Mouse (Mus musculus): ENCODE measurements around the gene Gm20683. TPM values are rescaled to one million over a fixed set of nuclear protein-coding genes. Genes with fewer than 3 reads are reported as not detected.

Gm20683 gene
- polyA plus RNA-seq, 1 experiment = 0.67 TPM

DNA sequence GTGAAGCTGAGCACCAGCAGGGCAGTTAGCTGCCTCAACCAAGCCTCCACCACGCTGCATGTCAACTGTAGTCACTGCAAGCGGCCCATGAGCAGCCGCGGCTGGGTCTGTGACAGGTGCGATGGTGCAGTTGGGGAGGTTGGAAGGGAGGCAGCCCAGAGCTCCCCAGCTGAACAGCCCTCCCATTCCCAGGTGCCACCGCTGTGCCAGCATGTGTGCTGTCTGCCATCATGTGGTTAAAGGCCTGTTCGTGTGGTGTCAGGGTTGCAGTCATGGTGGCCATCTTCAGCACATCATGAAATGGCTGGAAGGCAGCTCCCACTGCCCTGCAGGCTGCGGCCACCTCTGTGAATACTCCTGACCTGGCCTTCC, 13.4 kb downstream of the Gm20683 start:
- H3K36me3 ChIP-seq (ENCODE audit: control insufficient read depth, insufficient read depth) = no peaks in the 10 kb centered on the region
- H3K27me3 ChIP-seq (ENCODE audit: control insufficient read depth, insufficient read depth, insufficient read length) = no peaks in the 10 kb centered on the region
- peak overlapping the region; percentile 32 for H3K4me3 ChIP-seq
- no peak overlapping the region for H3ac ChIP-seq (ENCODE audit: control insufficient read depth, insufficient read length)
- TF ChIP-seq POLR2AphosphoS2 (IDR thresholded peaks at IDR 0.05; ENCODE audit: insufficient read length, low read depth) (peak; percentile 74), MYOD1 (IDR thresholded peaks at IDR 0.05; ENCODE audit: control insufficient read depth in 1 of 3, insufficient read length in 2 of 3, low read depth in 2 of 3) (peak in 1 of 3 experiments; percentile 3), POLR2A (IDR thresholded peaks at IDR 0.05; ENCODE audit: insufficient read length, low read depth) (no peak), MYOG (IDR thresholded peaks at IDR 0.05; ENCODE audit: control insufficient read depth in 1 of 3, insufficient read depth in 1 of 3, insufficient read length in 2 of 3, low read depth in 2 of 3) (peak in 2 of 3 experiments; percentile 12 to 54)
- H3K4me2 ChIP-seq (ENCODE audit: low read depth) = peak overlapping the region; percentile 62
- H3K79me2 ChIP-seq (ENCODE audit: control insufficient read depth, insufficient read depth) = peaks cover 23% of the 10 kb centered on the region

DNA sequence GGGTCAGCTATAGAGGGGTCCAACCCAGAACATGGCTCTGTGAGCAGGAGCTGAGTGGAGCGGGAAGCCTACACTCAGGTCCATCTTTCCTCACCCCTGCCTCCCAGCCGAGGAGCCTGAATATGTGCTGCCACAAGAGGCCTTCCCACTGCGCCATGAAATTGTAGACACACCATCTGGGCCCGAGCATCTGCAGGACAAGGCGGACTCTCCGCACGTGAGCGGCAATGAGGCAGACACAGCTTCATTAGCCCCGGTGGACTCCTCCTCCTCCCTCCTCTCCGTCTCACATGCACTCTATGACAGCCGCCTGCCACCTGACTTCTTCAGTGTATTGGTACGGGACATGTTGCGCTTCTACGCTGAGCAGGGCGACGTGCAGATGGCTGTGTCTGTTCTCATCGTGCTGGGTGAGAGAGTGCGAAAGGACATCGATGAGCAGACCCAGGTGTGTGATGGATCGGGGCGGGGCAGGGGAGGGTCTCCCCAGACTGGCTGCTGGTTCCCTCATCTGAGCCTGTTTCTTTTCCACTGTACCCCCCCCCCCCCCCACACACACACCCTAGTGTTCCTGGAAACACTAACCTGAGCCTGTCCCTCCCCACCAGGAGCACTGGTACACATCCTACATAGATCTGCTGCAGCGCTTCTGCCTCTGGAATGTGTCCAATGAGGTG, 13.9 kb downstream of the Gm20683 start:
- no peaks in the 10 kb centered on the region for H3K27me3 ChIP-seq (ENCODE audit: control insufficient read depth, insufficient read depth, insufficient read length)
- H3K4me2 ChIP-seq (ENCODE audit: low read depth) = no peak overlapping the region
- no peak overlapping the region for H3K4me3 ChIP-seq
- peaks cover 23% of the 10 kb centered on the region for H3K79me2 ChIP-seq (ENCODE audit: control insufficient read depth, insufficient read depth)
- no peak overlapping the region for H3ac ChIP-seq (ENCODE audit: control insufficient read depth, insufficient read length)
- no peaks in the 10 kb centered on the region for H3K36me3 ChIP-seq (ENCODE audit: control insufficient read depth, insufficient read depth)
- no peak for TF ChIP-seq MAX (IDR thresholded peaks at IDR 0.05; ENCODE audit: low read depth)
- TF ChIP-seq MYOD1 (IDR thresholded peaks at IDR 0.05; ENCODE audit: control insufficient read depth in 1 of 3, insufficient read length in 2 of 3, low read depth in 2 of 3) = no peak
- TF ChIP-seq TCF3 (IDR thresholded peaks at IDR 0.05; ENCODE audit: insufficient read length, low read depth) = no peak
- TF ChIP-seq REST (IDR thresholded peaks at IDR 0.05; ENCODE audit: insufficient read depth, insufficient read length) = no peak
- TF ChIP-seq USF1 (IDR thresholded peaks at IDR 0.05; ENCODE audit: low read depth) = no peak
- no peak for TF ChIP-seq TCF12 (IDR thresholded peaks at IDR 0.05; ENCODE audit: insufficient read depth, poor library complexity, severe bottlenecking)
- TF ChIP-seq E2F4 (IDR thresholded peaks at IDR 0.05; ENCODE audit: insufficient read depth) = no peak
- TF ChIP-seq CEBPB (IDR thresholded peaks at IDR 0.05; ENCODE audit: insufficient read depth, poor library complexity, severe bottlenecking) = no peak

DNA sequence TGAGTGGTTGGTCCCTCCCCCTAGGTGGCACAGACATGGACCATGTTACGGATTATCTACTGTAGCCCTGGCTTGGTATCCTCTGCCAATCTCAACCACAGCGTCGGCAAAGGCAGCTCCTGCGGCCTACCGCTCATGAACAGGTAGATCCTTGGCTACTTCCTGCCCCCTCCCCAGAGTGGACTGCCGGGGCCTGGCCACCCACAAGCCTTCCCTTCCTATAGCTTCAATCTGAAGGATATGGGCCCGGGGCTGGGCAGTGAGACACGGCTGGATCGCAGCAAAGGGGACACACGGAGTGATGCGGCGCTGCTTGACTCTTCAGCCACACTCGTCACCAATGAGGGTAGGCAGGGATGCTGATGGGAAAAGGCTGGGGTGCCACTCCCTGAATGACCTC, 14.6 kb downstream of the Gm20683 start:
- TF ChIP-seq TCF3 (IDR thresholded peaks at IDR 0.05; ENCODE audit: insufficient read length, low read depth) (no peak), POLR2AphosphoS2 (IDR thresholded peaks at IDR 0.05; ENCODE audit: insufficient read length, low read depth) (no peak), MYOD1 (IDR thresholded peaks at IDR 0.05; ENCODE audit: control insufficient read depth in 1 of 3, insufficient read length in 2 of 3, low read depth in 2 of 3) (no peak), USF1 (IDR thresholded peaks at IDR 0.05; ENCODE audit: low read depth) (no peak), MYOG (IDR thresholded peaks at IDR 0.05; ENCODE audit: control insufficient read depth in 1 of 3, insufficient read depth in 1 of 3, insufficient read length in 2 of 3, low read depth in 2 of 3) (no peak), SRF (IDR thresholded peaks at IDR 0.05; ENCODE audit: control insufficient read depth, insufficient read length, low read depth) (no peak), POLR2A (IDR thresholded peaks at IDR 0.05; ENCODE audit: insufficient read length, low read depth) (no peak), E2F4 (IDR thresholded peaks at IDR 0.05; ENCODE audit: insufficient read depth) (no peak), TCF12 (IDR thresholded peaks at IDR 0.05; ENCODE audit: insufficient read depth, poor library complexity, severe bottlenecking) (no peak), REST (IDR thresholded peaks at IDR 0.05; ENCODE audit: insufficient read depth, insufficient read length) (no peak), MAX (IDR thresholded peaks at IDR 0.05; ENCODE audit: low read depth) (no peak)
- Histone ChIP-seq H3K79me2 (ENCODE audit: control insufficient read depth, insufficient read depth) (peaks cover 19% of the 10 kb centered on the region), H3ac (ENCODE audit: control insufficient read depth, insufficient read length) (no peak overlapping the region), H3K36me3 (ENCODE audit: control insufficient read depth, insufficient read depth) (no peaks in the 10 kb centered on the region), H3K4me2 (ENCODE audit: low read depth) (no peak overlapping the region), H3K27me3 (ENCODE audit: control insufficient read depth, insufficient read depth, insufficient read length) (no peaks in the 10 kb centered on the region), H3K4me3 (no peak overlapping the region)

DNA sequence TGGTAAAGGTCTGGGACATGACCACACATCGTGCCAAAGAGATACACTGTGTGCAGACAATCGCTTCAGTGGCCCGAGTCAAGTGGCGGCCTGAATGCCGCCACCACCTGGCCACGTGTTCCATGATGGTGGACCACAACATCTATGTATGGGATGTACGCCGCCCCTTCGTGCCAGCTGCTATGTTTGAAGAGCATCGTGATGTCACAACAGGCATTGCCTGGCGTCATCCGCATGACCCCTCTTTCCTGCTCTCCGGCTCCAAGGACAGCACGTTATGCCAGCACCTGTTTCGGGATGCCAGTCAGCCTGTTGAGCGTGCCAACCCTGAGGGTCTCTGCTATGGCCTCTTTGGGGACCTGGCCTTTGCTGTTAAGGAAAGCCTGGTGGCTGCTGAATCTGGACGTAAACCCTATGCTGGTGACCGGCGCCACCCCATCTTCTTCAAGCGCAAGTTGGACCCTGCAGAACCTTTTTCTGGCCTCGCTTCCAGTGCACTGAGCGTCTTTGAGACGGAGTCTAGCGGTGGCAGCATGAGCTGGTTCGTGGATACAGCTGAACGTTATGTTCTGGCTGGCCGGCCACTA, 15.5 kb downstream of the Gm20683 start:
- H3K4me2 ChIP-seq (ENCODE audit: low read depth) = no peak overlapping the region
- peaks cover 10% of the 10 kb centered on the region for H3K79me2 ChIP-seq (ENCODE audit: control insufficient read depth, insufficient read depth)
- H3ac ChIP-seq (ENCODE audit: control insufficient read depth, insufficient read length) = no peak overlapping the region
- H3K36me3 ChIP-seq (ENCODE audit: control insufficient read depth, insufficient read depth) = no peaks in the 10 kb centered on the region
- TF ChIP-seq MAX (IDR thresholded peaks at IDR 0.05; ENCODE audit: low read depth) (no peak), USF1 (IDR thresholded peaks at IDR 0.05; ENCODE audit: low read depth) (no peak), MYOG (IDR thresholded peaks at IDR 0.05; ENCODE audit: control insufficient read depth in 1 of 3, insufficient read depth in 1 of 3, insufficient read length in 2 of 3, low read depth in 2 of 3) (no peak), E2F4 (IDR thresholded peaks at IDR 0.05; ENCODE audit: insufficient read depth) (no peak), MYOD1 (IDR thresholded peaks at IDR 0.05; ENCODE audit: control insufficient read depth in 1 of 3, insufficient read length in 2 of 3, low read depth in 2 of 3) (no peak), CEBPB (IDR thresholded peaks at IDR 0.05; ENCODE audit: insufficient read depth, poor library complexity, severe bottlenecking) (no peak), TCF12 (IDR thresholded peaks at IDR 0.05; ENCODE audit: insufficient read depth, poor library complexity, severe bottlenecking) (no peak), POLR2AphosphoS2 (IDR thresholded peaks at IDR 0.05; ENCODE audit: insufficient read length, low read depth) (no peak), SRF (IDR thresholded peaks at IDR 0.05; ENCODE audit: control insufficient read depth, insufficient read length, low read depth) (no peak), POLR2A (IDR thresholded peaks at IDR 0.05; ENCODE audit: insufficient read length, low read depth) (no peak), REST (IDR thresholded peaks at IDR 0.05; ENCODE audit: insufficient read depth, insufficient read length) (no peak), TCF3 (IDR thresholded peaks at IDR 0.05; ENCODE audit: insufficient read length, low read depth) (no peak)
- H3K4me3 ChIP-seq = no peak overlapping the region
- no peaks in the 10 kb centered on the region for H3K27me3 ChIP-seq (ENCODE audit: control insufficient read depth, insufficient read depth, insufficient read length)

DNA sequence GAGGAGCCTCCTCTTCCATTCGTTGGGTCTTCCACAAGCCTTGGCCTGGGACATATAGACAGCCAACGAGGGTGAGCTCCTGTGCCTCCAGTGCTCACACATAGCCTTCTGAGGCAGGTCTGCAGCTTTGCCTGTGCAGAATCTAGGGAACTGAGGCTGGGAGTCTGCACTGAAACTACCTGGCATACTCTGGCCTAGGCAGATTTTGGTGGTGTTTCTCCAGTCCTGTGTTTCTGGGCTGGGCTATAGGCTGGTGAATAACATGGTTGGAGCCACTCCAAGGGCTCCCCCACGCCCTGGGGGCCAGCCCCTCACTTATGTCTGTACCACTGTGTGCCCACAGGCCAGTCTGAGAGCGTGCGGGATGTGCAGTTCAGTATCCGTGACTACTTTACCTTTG, 16.3 kb downstream of the Gm20683 start:
- Histone ChIP-seq H3ac (ENCODE audit: control insufficient read depth, insufficient read length) (no peak overlapping the region), H3K4me2 (ENCODE audit: low read depth) (no peak overlapping the region), H3K4me3 (no peak overlapping the region), H3K36me3 (ENCODE audit: control insufficient read depth, insufficient read depth) (no peaks in the 10 kb centered on the region), H3K27me3 (ENCODE audit: control insufficient read depth, insufficient read depth, insufficient read length) (no peaks in the 10 kb centered on the region), H3K79me2 (ENCODE audit: control insufficient read depth, insufficient read depth) (peaks cover 6% of the 10 kb centered on the region)
- TF ChIP-seq CEBPB (IDR thresholded peaks at IDR 0.05; ENCODE audit: insufficient read depth, poor library complexity, severe bottlenecking) = no peak
- TF ChIP-seq POLR2AphosphoS2 (IDR thresholded peaks at IDR 0.05; ENCODE audit: insufficient read length, low read depth) = no peak
- TF ChIP-seq TCF3 (IDR thresholded peaks at IDR 0.05; ENCODE audit: insufficient read length, low read depth) = no peak
